In genomic region chr7:45176356-45176755, GRCm38 (mm10) we compare ENCODE assay signal across 12 mouse cellular contexts. TPM values are rescaled to one million over a fixed set of nuclear protein-coding genes. Genes with fewer than 3 reads are reported as not detected.
DNase-seq lines count a peak whose midpoint lies in the region; ATAC-seq and TF ChIP-seq lines count a peak whose summit lies in the region.
"Had no signal": no experiment of that assay in that cellular context is flagged by ENCODE, and none has a peak within 500 bp of the region (broad histone marks: within the 10 kb centered on the region; RNA-seq: fewer than 3 reads in every experiment).

No protein-coding gene starts in this region.

- TF ChIP-seq CTCF in gastrocnemius, adult 2 months (IDR thresholded peaks at IDR 0.05): no peak
- no peak for TF ChIP-seq CTCF in lung, embryonic 14.5 days (IDR thresholded peaks at IDR 0.05; ENCODE audit: low read depth)
- no peak for TF ChIP-seq CTCF in lung, adult 2 months (IDR thresholded peaks at IDR 0.05; ENCODE audit: insufficient read depth, low read length)

- no peaks in the 10 kb centered on the region for H3K4me1 ChIP-seq in lung, embryonic 14.5 days (ENCODE audit: insufficient read depth)
- no peaks in the 10 kb centered on the region for H3K4me1 ChIP-seq in lung, adult 2 months (ENCODE audit: control insufficient read depth, insufficient read depth, low read length)
- H3K4me1 ChIP-seq in intestine, embryonic 16.5 days (ENCODE audit: control insufficient read depth, insufficient read depth, low read length): 0 out of 2 replicates have a peak, but pooled peaks cover 8% of the 10 kb centered on the region
- H3K4me1 ChIP-seq in stomach, embryonic 15.5 days: peaks cover 6% of the 10 kb centered on the region

- no peak for ATAC-seq in lung, embryonic 14.5 days (ENCODE audit: insufficient read depth)
- ATAC-seq in intestine, embryonic 16.5 days: no peak
- ATAC-seq in stomach, embryonic 15.5 days (ENCODE audit: insufficient read depth, low FRiP score, low read depth): no peak

- H3K4me3 ChIP-seq in gastrocnemius, adult 2 months: peak overlapping the region; percentile 35
- peak overlapping the region; percentile 17; the same call in 1 of the 2 replicates for H3K4me3 ChIP-seq in lung, embryonic 14.5 days (ENCODE audit: low read depth, low read length)
- H3K4me3 ChIP-seq in lung, adult 2 months (replicated peaks; ENCODE audit: extremely low read depth, low read depth, low read length): no peak overlapping the region
- peak overlapping the region; percentile 1; the same call in 1 of the 2 replicates for H3K4me3 ChIP-seq in intestine, embryonic 16.5 days (ENCODE audit: low read length)
- peak overlapping the region; percentile 13; the same call in 1 of the 2 replicates for H3K4me3 ChIP-seq in stomach, embryonic 15.5 days (replicated peaks)

- H3K4me2 ChIP-seq in lung, embryonic 14.5 days: peak overlapping the region; percentile 33
- H3K4me2 ChIP-seq in intestine, embryonic 16.5 days (ENCODE audit: low read depth, low read length): no peak overlapping the region
- H3K4me2 ChIP-seq in stomach, embryonic 15.5 days: peak overlapping the region; percentile 32

- no peak for TF ChIP-seq POLR2A in lung, adult 2 months (IDR thresholded peaks at IDR 0.05; ENCODE audit: borderline replicate concordance, extremely low read depth, low read depth, low read length)

- intact Hi-C loops in gastrocnemius, adult 2 months (cut with DNase I): no loop called here
- intact Hi-C loops in gastrocnemius, postnatal 14 days (cut with DNase I; ENCODE audit: low total_unique reads): no loop called here

- peaks cover 76% of the 10 kb centered on the region for H3K27me3 ChIP-seq in lung, embryonic 14.5 days (ENCODE audit: insufficient read depth, low read length)
- peaks cover 73% of the 10 kb centered on the region for H3K27me3 ChIP-seq in intestine, embryonic 16.5 days (replicated peaks; ENCODE audit: control insufficient read depth, insufficient read depth, low read length)
- peaks cover 86% of the 10 kb centered on the region for H3K27me3 ChIP-seq in stomach, embryonic 15.5 days (replicated peaks)

- DNase-seq in gastrocnemius, adult 2 months: no peak
- DNase-seq in gastrocnemius, postnatal 14 days: no peak
- DNase-seq in lung, embryonic 14.5 days: no peak
- DNase-seq in lung, adult 2 months: no peak
- no peak for DNase-seq in thymus, postnatal 4 days
- DNase-seq in spleen, postnatal 10 days (ENCODE audit: low spot score in 2 of 2): no peak
- DNase-seq: cerebellum, adult 11-12 months; layer of hippocampus, adult 9-11 months; lung, postnatal 4 days; thymus, postnatal 25 days had no signal

- no peaks in the 10 kb centered on the region for H3K36me3 ChIP-seq in lung, embryonic 14.5 days (ENCODE audit: insufficient read depth)
- H3K36me3 ChIP-seq in intestine, embryonic 16.5 days (ENCODE audit: control insufficient read depth, insufficient read depth, low read length): no peaks in the 10 kb centered on the region
- no peaks in the 10 kb centered on the region for H3K36me3 ChIP-seq in stomach, embryonic 15.5 days

- no peak overlapping the region for H3K9ac ChIP-seq in lung, embryonic 14.5 days
- H3K9ac ChIP-seq in intestine, embryonic 16.5 days (ENCODE audit: low read depth, low read length): no peak overlapping the region
- no peak overlapping the region for H3K9ac ChIP-seq in stomach, embryonic 15.5 days

- H3K9me3 ChIP-seq in lung, embryonic 14.5 days (ENCODE audit: low read depth, low read length): no peaks in the 10 kb centered on the region
- H3K9me3 ChIP-seq in intestine, embryonic 16.5 days (ENCODE audit: control insufficient read depth, low read length): no peaks in the 10 kb centered on the region
- no peaks in the 10 kb centered on the region for H3K9me3 ChIP-seq in stomach, embryonic 15.5 days

- WGBS in lung, embryonic 14.5 days: 3% methylated on average over 31 of the region's 31 CpGs
- 3% methylated on average over 30 of the region's 31 CpGs for WGBS in lung, adult 2 months
- WGBS in intestine, embryonic 16.5 days: 2% methylated on average over 31 of the region's 31 CpGs
- WGBS in stomach, embryonic 15.5 days: 3% methylated on average over 30 of the region's 31 CpGs

- H3K27ac ChIP-seq in gastrocnemius, adult 2 months: no peak overlapping the region
- H3K27ac ChIP-seq in lung, embryonic 14.5 days (ENCODE audit: low read depth): no peak overlapping the region
- H3K27ac ChIP-seq in intestine, embryonic 16.5 days (ENCODE audit: low read length): no peak overlapping the region
- no peak overlapping the region for H3K27ac ChIP-seq in stomach, embryonic 15.5 days

RNA-seq across cellular contexts. Expression of gene Gfy, which starts 3.0 kb away (rescaled TPM):
- total RNA-seq in gastrocnemius, adult 2 months (2021): not detected
- under 1 TPM; 0.16 to 0.23 TPM for total RNA-seq in gastrocnemius, postnatal 14 days (2021)
- polyA plus RNA-seq in lung, embryonic 14.5 days (2014; fragmentation: Nextera tagmentation; extraction: Ambion mirVana): not detected in 2 replicates
- polyA plus RNA-seq in lung, adult 2 months (2012; rRNA removed): 0.44 and 0.53 TPM in 2 replicates
- polyA plus RNA-seq in intestine, embryonic 16.5 days (2015; fragmentation: Nextera tagmentation; extraction: Ambion mirVana): not detected in 2 replicates
- polyA plus RNA-seq in stomach, embryonic 15.5 days (2015; fragmentation: Nextera tagmentation; extraction: Ambion mirVana): not detected in 2 replicates

RNA-seq across cellular contexts. Expression of gene Pth2, which starts 4.4 kb away (rescaled TPM):
- total RNA-seq in gastrocnemius, adult 2 months (2021): not detected
- not detected for total RNA-seq in gastrocnemius, postnatal 14 days (2021)
- not detected in 2 replicates for polyA plus RNA-seq in lung, embryonic 14.5 days (2014; fragmentation: Nextera tagmentation; extraction: Ambion mirVana)
- polyA plus RNA-seq in lung, adult 2 months (2012; rRNA removed): not detected in 2 replicates
- not detected in 2 replicates for polyA plus RNA-seq in intestine, embryonic 16.5 days (2015; fragmentation: Nextera tagmentation; extraction: Ambion mirVana)
- polyA plus RNA-seq in stomach, embryonic 15.5 days (2015; fragmentation: Nextera tagmentation; extraction: Ambion mirVana): not detected in 2 replicates

RNA-seq across cellular contexts. Expression of gene Slc17a7, which starts 12.6 kb away (rescaled TPM):
- total RNA-seq in gastrocnemius, adult 2 months (2021): under 1 TPM; 0.31 to 0.36 TPM
- 1 to 10 TPM; 3.6 to 4.3 TPM for total RNA-seq in gastrocnemius, postnatal 14 days (2021)
- polyA plus RNA-seq in lung, embryonic 14.5 days (2014; fragmentation: Nextera tagmentation; extraction: Ambion mirVana): 0.09 and 0.97 TPM in 2 replicates
- polyA plus RNA-seq in lung, adult 2 months (2012; rRNA removed): 2.4 and 2.7 TPM in 2 replicates
- 0.13 TPM in 1 of 2 replicates, not detected in the other for polyA plus RNA-seq in intestine, embryonic 16.5 days (2015; fragmentation: Nextera tagmentation; extraction: Ambion mirVana)
- 0.13 TPM in 1 of 2 replicates, not detected in the other for polyA plus RNA-seq in stomach, embryonic 15.5 days (2015; fragmentation: Nextera tagmentation; extraction: Ambion mirVana)

RNA-seq across cellular contexts. Expression of gene Aldh16a1, which starts 22.0 kb away (rescaled TPM):
- 10 to 100 TPM; 11.6 to 15.1 TPM for total RNA-seq in gastrocnemius, adult 2 months (2021)
- total RNA-seq in gastrocnemius, postnatal 14 days (2021): 10 to 100 TPM; 21.4 to 23.2 TPM
- polyA plus RNA-seq in lung, embryonic 14.5 days (2014; fragmentation: Nextera tagmentation; extraction: Ambion mirVana): 52.1 and 52.9 TPM in 2 replicates
- polyA plus RNA-seq in lung, adult 2 months (2012; rRNA removed): 48.6 and 58.5 TPM in 2 replicates
- 106 and 110 TPM in 2 replicates for polyA plus RNA-seq in intestine, embryonic 16.5 days (2015; fragmentation: Nextera tagmentation; extraction: Ambion mirVana)
- 49.3 and 58.7 TPM in 2 replicates for polyA plus RNA-seq in stomach, embryonic 15.5 days (2015; fragmentation: Nextera tagmentation; extraction: Ambion mirVana)

RNA-seq across cellular contexts. Expression of gene Pih1d1, which starts 22.3 kb away (rescaled TPM):
- 10 to 100 TPM; 34.7 to 39.7 TPM for total RNA-seq in gastrocnemius, adult 2 months (2021)
- total RNA-seq in gastrocnemius, postnatal 14 days (2021): 10 to 100 TPM; 40.0 to 42.4 TPM
- 110 and 112 TPM in 2 replicates for polyA plus RNA-seq in lung, embryonic 14.5 days (2014; fragmentation: Nextera tagmentation; extraction: Ambion mirVana)
- 46.9 and 50.1 TPM in 2 replicates for polyA plus RNA-seq in lung, adult 2 months (2012; rRNA removed)
- polyA plus RNA-seq in intestine, embryonic 16.5 days (2015; fragmentation: Nextera tagmentation; extraction: Ambion mirVana): 90.9 and 96.5 TPM in 2 replicates
- polyA plus RNA-seq in stomach, embryonic 15.5 days (2015; fragmentation: Nextera tagmentation; extraction: Ambion mirVana): 80.3 and 90.0 TPM in 2 replicates
